25 mouse cellular contexts compared by ENCODE assay signal in the genomic region with DNA sequence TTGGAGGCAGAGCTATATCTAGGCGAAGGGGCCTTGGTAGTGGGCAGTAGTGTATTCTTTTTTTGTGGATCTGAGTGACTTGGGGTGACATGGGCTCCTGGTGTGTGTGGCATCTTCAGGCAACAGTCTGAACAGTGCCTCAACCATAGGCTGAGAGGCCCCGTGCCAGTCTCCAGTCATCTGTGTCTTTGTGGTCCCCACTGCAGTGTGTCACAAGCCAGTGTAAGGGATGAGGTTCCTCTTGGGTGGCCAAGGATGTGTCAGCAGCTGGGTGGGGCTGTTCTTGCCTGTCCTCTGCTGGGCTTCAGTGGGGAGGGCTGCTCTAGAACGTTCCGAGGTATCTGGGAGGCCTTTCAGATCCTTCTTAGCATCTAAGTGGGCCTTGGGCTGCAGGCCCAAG. TPM values are rescaled to one million over a fixed set of nuclear protein-coding genes. Genes with fewer than 3 reads are reported as not detected.
DNase-seq lines count a peak whose midpoint lies in the region; ATAC-seq lines count a peak whose summit lies in the region.
"Had no signal": no experiment of that assay in that cellular context is flagged by ENCODE, and none has a peak within 500 bp of the region (broad histone marks: within the 10 kb centered on the region; RNA-seq: fewer than 3 reads in every experiment).

No protein-coding gene starts in this region.

- 88% methylated on average over 4 of the region's 4 CpGs for WGBS in embryonic facial prominence, embryonic 12.5 days
- 85% methylated on average over 4 of the region's 4 CpGs for WGBS in embryonic facial prominence, embryonic 10.5 days
- WGBS in liver, embryonic 15.5 days (ENCODE audit: insufficient replicate concordance), result 62% methylated on average over 4 of the region's 4 CpGs

- H3K27me3 ChIP-seq in embryonic facial prominence, embryonic 12.5 days, result peaks cover 55% of the 10 kb centered on the region
- H3K27me3 ChIP-seq in embryonic facial prominence, embryonic 10.5 days (replicated peaks; ENCODE audit: low read depth, poor library complexity, severe bottlenecking), result peaks cover 72% of the 10 kb centered on the region
- H3K27me3 ChIP-seq in liver, embryonic 15.5 days, result peaks cover 73% of the 10 kb centered on the region

- H3K4me3 ChIP-seq in embryonic facial prominence, embryonic 12.5 days, result no peak overlapping the region
- H3K4me3 ChIP-seq in embryonic facial prominence, embryonic 10.5 days, result no peak overlapping the region
- H3K4me3 ChIP-seq in liver, embryonic 15.5 days (replicated peaks), result no peak overlapping the region
- H3K4me3 ChIP-seq: gastrocnemius, adult 2 months; midbrain, embryonic 12.5 days; myocyte had no signal

- no peak overlapping the region for H3K9ac ChIP-seq in embryonic facial prominence, embryonic 12.5 days
- H3K9ac ChIP-seq in liver, embryonic 15.5 days, result no peak overlapping the region
- H3K9ac ChIP-seq: forebrain, postnatal 0 days; midbrain, embryonic 12.5 days had no signal

- 0 out of 2 replicates have a peak, but pooled peaks cover 6% of the 10 kb centered on the region for H3K4me1 ChIP-seq in embryonic facial prominence, embryonic 12.5 days
- peaks cover 9% of the 10 kb centered on the region for H3K4me1 ChIP-seq in embryonic facial prominence, embryonic 10.5 days
- peaks cover 7% of the 10 kb centered on the region for H3K4me1 ChIP-seq in liver, embryonic 15.5 days (replicated peaks)

- intact Hi-C loops in left cerebral cortex, postnatal 14 days (cut with DNase I), result no loop called here

- ATAC-seq in embryonic facial prominence, embryonic 12.5 days (ENCODE audit: insufficient number of reproducible peaks, insufficient read depth, low FRiP score, low TSS enrichment), result 0 out of 2 replicates have a peak, but pooled peaks have one; percentile 28
- ATAC-seq in liver, embryonic 15.5 days (ENCODE audit: insufficient read depth), result peak; percentile 20; the same call in 1 of the 2 replicates
- ATAC-seq in megakaryocyte progenitor cell, adult 5-6 weeks (replicated peaks; ENCODE audit: poor library complexity), result 0 out of 2 replicates have a peak, but pooled peaks have one; percentile 15
- ATAC-seq: forebrain, postnatal 0 days had no signal

- no peak overlapping the region for H3K27ac ChIP-seq in embryonic facial prominence, embryonic 12.5 days
- H3K27ac ChIP-seq in embryonic facial prominence, embryonic 10.5 days (replicated peaks), result no peak overlapping the region
- H3K27ac ChIP-seq in liver, embryonic 15.5 days (replicated peaks), result no peak overlapping the region
- H3K27ac ChIP-seq: gastrocnemius, adult 2 months; hindbrain, postnatal 0 days; kidney, postnatal 0 days; midbrain, embryonic 12.5 days had no signal

- H3K4me2 ChIP-seq in embryonic facial prominence, embryonic 12.5 days (replicated peaks), result no peak overlapping the region
- H3K4me2 ChIP-seq in liver, embryonic 15.5 days, result no peak overlapping the region

- no peaks in the 10 kb centered on the region for H3K9me3 ChIP-seq in embryonic facial prominence, embryonic 12.5 days
- no peaks in the 10 kb centered on the region for H3K9me3 ChIP-seq in embryonic facial prominence, embryonic 10.5 days
- H3K9me3 ChIP-seq in liver, embryonic 15.5 days (replicated peaks), result no peaks in the 10 kb centered on the region
- H3K9me3 ChIP-seq: midbrain, embryonic 12.5 days had no signal

- no peak for DNase-seq in embryonic facial prominence, embryonic 10.5 days (ENCODE audit: low spot score)
- DNase-seq in liver, result no peak
- DNase-seq in A20 (ENCODE audit: low read depth, low spot score), result peak; percentile 86
- no peak for DNase-seq in left cerebral cortex, postnatal 14 days (ENCODE audit: low spot score in 2 of 2)
- no peak for DNase-seq in ovary, postnatal 36 days (ENCODE audit: low spot score)
- DNase-seq: adrenal gland, postnatal 10 days; cerebellum, adult 18-20 months; cerebellum, postnatal 36 days; forebrain, postnatal 0 days; gastrocnemius, adult 2 months; heart, postnatal 14 days; kidney, adult 11 months; layer of hippocampus, postnatal 36 days had no signal

- no peaks in the 10 kb centered on the region for H3K36me3 ChIP-seq in embryonic facial prominence, embryonic 12.5 days
- H3K36me3 ChIP-seq in embryonic facial prominence, embryonic 10.5 days (replicated peaks), result no peaks in the 10 kb centered on the region
- H3K36me3 ChIP-seq in liver, embryonic 15.5 days (replicated peaks), result no peaks in the 10 kb centered on the region
- H3K36me3 ChIP-seq: midbrain, embryonic 12.5 days had no signal

RNA-seq across cellular contexts. Expression of gene Pde4c, which starts 7.4 kb away (rescaled TPM):
- 0.17 and 0.29 TPM in 2 replicates for polyA plus RNA-seq in embryonic facial prominence, embryonic 12.5 days (2016; fragmentation: Nextera tagmentation; extraction: Ambion mirVana)
- 0.20 and 0.69 TPM in 2 replicates for polyA plus RNA-seq in embryonic facial prominence, embryonic 10.5 days (2016; fragmentation: Nextera tagmentation; extraction: Ambion mirVana)
- polyA plus RNA-seq in liver, embryonic 15.5 days (2015; fragmentation: Nextera tagmentation; extraction: Ambion mirVana), result 1.4 and 1.9 TPM in 2 replicates
- total RNA-seq in megakaryocyte progenitor cell, adult 5-6 weeks (2015), result 0.39 TPM in 1 of 2 replicates, not detected in the other
- total RNA-seq in megakaryocyte progenitor cell, adult 5-6 weeks (2017), result not detected in 2 replicates
- total RNA-seq in left cerebral cortex, postnatal 14 days (2021), result 1 to 10 TPM; 1.0 to 1.7 TPM
- polyA plus RNA-seq: heart, embryonic 11.5 days had no signal

RNA-seq across cellular contexts. Expression of gene Gm3336, which starts 12.6 kb away (rescaled TPM):
- polyA plus RNA-seq in embryonic facial prominence, embryonic 12.5 days (2016; fragmentation: Nextera tagmentation; extraction: Ambion mirVana), result not detected in 2 replicates
- not detected in 2 replicates for polyA plus RNA-seq in embryonic facial prominence, embryonic 10.5 days (2016; fragmentation: Nextera tagmentation; extraction: Ambion mirVana)
- polyA plus RNA-seq in liver, embryonic 15.5 days (2015; fragmentation: Nextera tagmentation; extraction: Ambion mirVana), result 0.13 and 0.35 TPM in 2 replicates
- total RNA-seq in megakaryocyte progenitor cell, adult 5-6 weeks (2015), result not detected in 2 replicates
- total RNA-seq in megakaryocyte progenitor cell, adult 5-6 weeks (2017), result 0.12 TPM in 1 of 2 replicates, not detected in the other
- not detected for total RNA-seq in left cerebral cortex, postnatal 14 days (2021)
- total RNA-seq: adrenal gland, postnatal 10 days; forebrain, postnatal 0 days; gastrocnemius, adult 2 months; heart, postnatal 14 days; hindbrain, postnatal 0 days; layer of hippocampus, adult 18-20 months; layer of hippocampus, postnatal 36 days; left cerebral cortex, postnatal 36 days had no signal
- polyA plus RNA-seq: embryonic facial prominence, embryonic 11.5 days; forebrain, postnatal 0 days; heart, embryonic 11.5 days; hindbrain, postnatal 0 days; midbrain, embryonic 12.5 days had no signal

RNA-seq across cellular contexts. Expression of gene Rab3a, which starts 23.5 kb away (rescaled TPM):
- 27.0 and 27.6 TPM in 2 replicates for polyA plus RNA-seq in embryonic facial prominence, embryonic 12.5 days (2016; fragmentation: Nextera tagmentation; extraction: Ambion mirVana)
- 13.6 and 16.2 TPM in 2 replicates for polyA plus RNA-seq in embryonic facial prominence, embryonic 10.5 days (2016; fragmentation: Nextera tagmentation; extraction: Ambion mirVana)
- 2.7 and 3.5 TPM in 2 replicates for polyA plus RNA-seq in liver, embryonic 15.5 days (2015; fragmentation: Nextera tagmentation; extraction: Ambion mirVana)
- 2.6 and 3.6 TPM in 2 replicates for total RNA-seq in megakaryocyte progenitor cell, adult 5-6 weeks (2015)
- total RNA-seq in megakaryocyte progenitor cell, adult 5-6 weeks (2017), result 2.1 and 6.6 TPM in 2 replicates
- total RNA-seq in left cerebral cortex, postnatal 14 days (2021), result 100 to 1,000 TPM; 926 to 947 TPM

RNA-seq across cellular contexts. Expression of gene Iqcn, which starts 27.7 kb away (rescaled TPM):
- polyA plus RNA-seq in embryonic facial prominence, embryonic 12.5 days (2016; fragmentation: Nextera tagmentation; extraction: Ambion mirVana), result not detected in 2 replicates
- 0.05 TPM in 1 of 2 replicates, not detected in the other for polyA plus RNA-seq in embryonic facial prominence, embryonic 10.5 days (2016; fragmentation: Nextera tagmentation; extraction: Ambion mirVana)
- 0.01 and 0.02 TPM in 2 replicates for polyA plus RNA-seq in liver, embryonic 15.5 days (2015; fragmentation: Nextera tagmentation; extraction: Ambion mirVana)
- total RNA-seq in megakaryocyte progenitor cell, adult 5-6 weeks (2015), result 0.07 TPM in 1 of 2 replicates, not detected in the other
- total RNA-seq in megakaryocyte progenitor cell, adult 5-6 weeks (2017), result not detected in 2 replicates
- under 1 TPM in 1 of 2 experiments, not detected in 1; 0.08 TPM for total RNA-seq in left cerebral cortex, postnatal 14 days (2021)
- total RNA-seq: gastrocnemius, adult 2 months had no signal
- polyA plus RNA-seq: embryonic facial prominence, embryonic 11.5 days; heart, embryonic 11.5 days; liver, embryonic 16.5 days had no signal

RNA-seq across cellular contexts. Expression of gene Mpv17l2, which starts 29.8 kb away (rescaled TPM):
- 32.7 and 35.7 TPM in 2 replicates for polyA plus RNA-seq in embryonic facial prominence, embryonic 12.5 days (2016; fragmentation: Nextera tagmentation; extraction: Ambion mirVana)
- 28.2 and 34.5 TPM in 2 replicates for polyA plus RNA-seq in embryonic facial prominence, embryonic 10.5 days (2016; fragmentation: Nextera tagmentation; extraction: Ambion mirVana)
- polyA plus RNA-seq in liver, embryonic 15.5 days (2015; fragmentation: Nextera tagmentation; extraction: Ambion mirVana), result 34.7 and 37.8 TPM in 2 replicates
- 37.4 and 41.4 TPM in 2 replicates for total RNA-seq in megakaryocyte progenitor cell, adult 5-6 weeks (2015)
- 10.2 and 10.4 TPM in 2 replicates for total RNA-seq in megakaryocyte progenitor cell, adult 5-6 weeks (2017)
- 10 to 100 TPM; 36.3 to 36.5 TPM for total RNA-seq in left cerebral cortex, postnatal 14 days (2021)
